Mouse (Mus musculus) CD4-positive helper T cell, adult 2 months (primary cell): ENCODE results near the gene Slc16a4.

Source experiments
- DNase-seq: peaks from one replicate; pipeline ENCODE4 v3.0.0-alpha.2; 2012; ENCODE audit warnings: low read depth, missing footprints, low spot score

Gene Slc16a4

GRCm38 (mm10) chr3:107360341-107360740 is 69.3 kb downstream of the Slc16a4 start:
- DNase-seq, result no peak
